Mouse (Mus musculus): Measurements from ENCODE around the gene Flad1. TPM values are rescaled to one million over a fixed set of nuclear protein-coding genes. Genes with fewer than 3 reads are reported as not detected.

The Flad1 gene
- total RNA-seq, 1 experiment from 2014 or later = 12.0 TPM

DNA sequence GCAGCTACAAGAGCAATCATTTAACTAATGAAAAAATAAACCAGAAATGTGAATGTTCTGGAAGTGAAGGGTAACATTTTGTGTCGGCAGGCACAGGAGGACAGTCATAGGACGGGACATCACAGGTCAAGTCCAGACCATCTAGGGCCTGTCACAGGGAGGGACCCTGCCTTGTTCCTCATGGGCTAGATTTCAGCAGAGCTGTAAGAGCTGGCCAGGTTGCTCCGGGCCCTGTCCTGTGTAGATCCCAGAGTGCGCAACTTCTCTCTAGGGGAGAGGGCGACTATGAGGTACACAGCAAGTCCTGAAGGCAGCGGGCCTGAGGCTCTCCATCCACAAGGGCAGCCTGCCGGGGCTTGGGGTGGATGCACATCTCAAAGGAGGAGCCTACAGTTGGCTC lies 50.0 kb downstream of the Flad1 start, which contains the start of gene Dcst2:
Gene Dcst2, plus strand, starts transcription at position 301 of the 400 bp plus-strand sequence.
- no peak for ATAC-seq (replicated peaks; ENCODE audit: low read depth, poor library complexity, severe bottlenecking)

- ATAC-seq (replicated peaks; ENCODE audit: low read depth, poor library complexity, severe bottlenecking) = peak; percentile 76
These were observed 51.4 kb downstream of the Flad1 start for GRCm38 (mm10) chr3:89360237-89360636.

DNA sequence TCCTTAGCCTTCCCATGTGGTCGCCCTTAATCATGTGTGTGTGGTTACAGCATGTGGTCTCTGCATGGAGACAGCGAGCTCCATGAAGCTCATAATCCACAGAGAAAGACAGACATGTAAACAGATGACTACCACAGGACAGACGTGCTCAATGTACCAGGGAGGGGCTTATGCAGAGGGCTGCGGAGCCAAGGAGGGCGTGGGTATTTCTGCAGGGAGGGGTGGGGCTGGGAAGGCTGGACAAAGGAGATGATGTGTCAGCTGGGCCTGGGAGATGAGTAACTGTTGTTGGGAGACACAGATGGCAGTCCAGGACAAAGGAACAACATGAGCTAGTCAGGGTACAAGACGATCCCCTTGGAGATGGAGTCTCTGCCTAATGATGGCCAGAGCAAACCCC lies 52.0 kb downstream of the Flad1 start:
- no peak for ATAC-seq (replicated peaks; ENCODE audit: low read depth, poor library complexity, severe bottlenecking)

DNA sequence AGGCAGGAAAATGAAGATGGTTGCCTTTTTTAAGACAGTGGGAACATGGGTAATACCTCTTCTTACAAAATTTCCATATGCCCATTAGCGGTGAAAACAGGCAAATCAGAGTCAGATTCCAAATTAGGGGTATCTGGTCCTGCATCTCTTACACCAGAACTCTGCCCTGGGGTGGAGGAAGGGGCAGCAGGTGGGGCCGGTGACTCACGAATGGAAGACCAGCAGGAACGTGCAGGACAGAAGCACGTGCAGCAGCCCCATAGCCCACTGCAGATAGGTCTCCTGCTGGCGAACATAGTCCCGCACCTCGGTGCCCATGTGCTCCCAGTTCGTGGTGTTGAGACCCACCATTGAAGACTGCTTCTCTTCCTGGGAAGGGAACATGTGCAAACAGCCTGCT lies 55.6 kb downstream of the Flad1 start:
- no peak for ATAC-seq (replicated peaks; ENCODE audit: low read depth, poor library complexity, severe bottlenecking)

GRCm38 (mm10) chr3:89355512-89355902 lies 56.2 kb downstream of the Flad1 start:
- ATAC-seq (replicated peaks; ENCODE audit: low read depth, poor library complexity, severe bottlenecking) = no peak

DNA sequence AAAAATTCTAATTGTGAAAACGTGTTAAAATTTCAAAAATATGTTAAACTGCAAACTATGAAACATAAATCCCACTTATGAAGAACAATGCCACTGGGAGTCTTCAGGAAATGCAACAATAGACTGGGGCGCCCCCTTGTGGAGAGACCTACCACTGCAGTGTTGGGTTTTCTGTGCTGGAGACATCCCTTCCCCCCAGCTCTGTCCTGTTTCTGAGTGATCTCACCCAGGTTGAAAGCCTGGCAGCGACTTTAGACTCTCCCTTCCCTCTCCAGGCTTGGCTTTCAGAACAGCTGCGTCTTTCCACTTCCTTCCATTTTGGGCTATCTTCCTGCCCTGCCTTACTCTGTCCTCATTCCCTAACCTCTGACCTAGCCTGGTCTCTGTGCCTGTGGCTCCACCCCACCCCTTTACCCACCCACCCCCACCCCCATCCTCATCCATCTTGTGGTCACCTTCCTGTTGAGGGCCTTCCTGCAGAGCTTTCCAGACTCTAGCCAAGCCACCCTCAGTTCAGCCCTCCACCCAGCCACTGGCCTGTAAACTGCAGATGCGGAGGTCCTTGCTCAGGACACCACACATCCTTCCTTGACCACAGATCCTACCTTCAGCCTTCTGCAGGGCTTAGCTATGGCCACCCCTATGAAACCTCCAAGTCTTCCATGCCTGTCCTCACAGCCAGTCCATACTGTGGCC lies 56.7 kb downstream of the Flad1 start:
- ATAC-seq (replicated peaks; ENCODE audit: low read depth, poor library complexity, severe bottlenecking) = peak; percentile 54; the same call in 1 of the 2 replicates

DNA sequence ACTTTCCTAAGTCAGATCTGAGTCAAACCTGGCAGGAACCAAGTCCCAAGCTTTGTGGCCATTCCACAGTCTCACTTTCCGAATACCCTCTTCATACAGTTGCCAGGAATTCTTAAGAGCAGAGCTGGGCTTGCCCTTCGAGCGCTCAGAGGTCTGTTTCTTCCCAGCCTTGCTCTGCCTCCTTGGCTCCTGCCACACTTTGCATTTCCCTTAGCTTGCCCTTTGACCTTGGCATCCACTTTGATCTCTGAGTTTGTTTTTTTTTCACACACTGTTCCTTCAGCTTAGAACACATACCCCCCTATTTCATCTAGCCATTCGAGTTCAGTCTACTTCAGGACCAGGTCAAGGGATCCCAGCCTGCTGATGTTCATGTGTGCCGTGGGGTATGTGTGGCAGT lies 60.4 kb downstream of the Flad1 start:
- no peak for ATAC-seq (replicated peaks; ENCODE audit: low read depth, poor library complexity, severe bottlenecking)

Other genes with a start within 250 kb of the Flad1 start
- gene Clk2, start 247.1 kb downstream of the Flad1 start, total RNA-seq (2017) = 48.5 and 80.8 TPM in 2 replicates
- gene Scamp3, start 234.4 kb downstream of the Flad1 start, total RNA-seq (2017) = 29.2 and 46.9 TPM in 2 replicates
- gene Fam189b, start 228.7 kb downstream of the Flad1 start, total RNA-seq (2017) = 4.5 and 8.6 TPM in 2 replicates
- 37.8 and 41.5 TPM in 2 replicates for gene Gba, start 208.9 kb downstream of the Flad1 start, total RNA-seq (2017)
- 0.09 TPM in 1 of 2 replicates, not detected in the other for gene Thbs3, start 196.7 kb downstream of the Flad1 start, total RNA-seq (2017)
- 81.9 and 104 TPM in 2 replicates for gene Mtx1, start 184.8 kb downstream of the Flad1 start, total RNA-seq (2017)
- 0.29 TPM in 1 of 2 replicates, not detected in the other for gene Muc1, start 182.8 kb downstream of the Flad1 start, total RNA-seq (2017)
- 142 and 159 TPM in 2 replicates for gene Krtcap2, start 165.9 kb downstream of the Flad1 start, total RNA-seq (2017)
- gene Trim46, start 165.6 kb downstream of the Flad1 start, total RNA-seq (2017) = 0.49 and 7.1 TPM in 2 replicates
- gene Dpm3, start 152.5 kb downstream of the Flad1 start, total RNA-seq (2017) = 63.6 and 66.6 TPM in 2 replicates
- 32.5 and 65.3 TPM in 2 replicates for gene Slc50a1, start 141.3 kb downstream of the Flad1 start, total RNA-seq (2017)
- gene Efna1, start 130.7 kb downstream of the Flad1 start, total RNA-seq (2017) = not detected in 2 replicates
- gene Efna3, start 88.9 kb downstream of the Flad1 start, total RNA-seq (2017) = not detected in 2 replicates
- 1.7 and 3.8 TPM in 2 replicates for gene Efna4, start 73.8 kb downstream of the Flad1 start, total RNA-seq (2017)
- 34.0 and 35.2 TPM in 2 replicates for gene Adam15, start 61.9 kb downstream of the Flad1 start, total RNA-seq (2017)
- gene Dcst2, start 49.9 kb downstream of the Flad1 start, total RNA-seq (2017) = not detected in 2 replicates
- 0.09 TPM in 1 of 2 replicates, not detected in the other for gene Dcst1, start 46.6 kb downstream of the Flad1 start, total RNA-seq (2017)
- 5.0 and 5.3 TPM in 2 replicates for gene Zbtb7b, start 17.1 kb downstream of the Flad1 start, total RNA-seq (2017)
- 1.6 TPM in 1 of 2 replicates, not detected in the other for gene Lenep, start 9.1 kb downstream of the Flad1 start, total RNA-seq (2017)
- gene Cks1b, start 6.5 kb upstream of the Flad1 start, total RNA-seq (2017) = 151 and 194 TPM in 2 replicates
- 28.2 and 41.0 TPM in 2 replicates for gene Shc1, start 6.6 kb upstream of the Flad1 start, total RNA-seq (2017)
- gene Pygo2, start 18.3 kb upstream of the Flad1 start, total RNA-seq (2017) = 13.5 and 13.9 TPM in 2 replicates
- gene Pbxip1, start 24.8 kb upstream of the Flad1 start, total RNA-seq (2017) = 13.6 and 21.3 TPM in 2 replicates
- 20.7 and 22.1 TPM in 2 replicates for gene Pmvk, start 42.7 kb upstream of the Flad1 start, total RNA-seq (2017)
- not detected in 2 replicates for gene Kcnn3, start 108.3 kb upstream of the Flad1 start, total RNA-seq (2017)

All from common myeloid progenitor, adult 5-6 weeks (primary cell).